Mouse (Mus musculus): ENCODE data around the gene 1700017B05Rik.

The 1700017B05Rik gene

DNA sequence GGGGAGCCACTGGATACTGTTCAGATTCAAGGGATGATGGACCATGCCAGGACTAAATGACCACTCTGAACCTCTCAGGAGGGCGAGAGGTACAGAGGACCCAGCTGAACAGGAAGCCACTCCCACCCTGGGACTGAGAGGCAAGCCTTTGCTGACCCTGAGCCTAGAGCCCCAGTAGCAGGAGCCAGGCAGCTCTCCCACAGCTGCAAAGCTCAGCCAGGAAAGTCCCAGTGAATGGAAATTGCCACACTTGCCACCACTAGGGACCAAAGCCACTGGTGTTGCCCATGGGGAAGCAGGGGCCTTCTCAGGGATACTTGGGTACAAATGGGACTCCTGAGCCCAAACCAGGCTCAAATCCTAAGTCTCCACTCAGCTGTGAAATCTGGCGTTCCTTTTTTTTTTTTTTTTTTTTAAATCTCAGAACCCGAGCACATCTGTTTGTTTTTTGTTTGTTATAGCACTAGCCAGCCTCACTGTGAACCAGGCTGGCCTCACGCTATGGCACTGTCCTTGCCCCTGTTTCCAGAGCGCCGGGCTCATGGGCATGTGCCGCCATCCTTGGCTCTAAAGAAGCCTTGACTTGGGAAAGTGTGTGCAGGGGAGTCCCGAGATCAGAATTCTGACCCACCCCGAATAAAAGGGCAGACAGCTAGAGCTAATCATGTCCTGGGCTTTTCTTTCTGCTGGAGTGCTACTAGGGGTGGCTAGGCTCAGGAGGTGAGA is 9.6 kb upstream of the 1700017B05Rik start:
- DNase-seq: no peak

DNA sequence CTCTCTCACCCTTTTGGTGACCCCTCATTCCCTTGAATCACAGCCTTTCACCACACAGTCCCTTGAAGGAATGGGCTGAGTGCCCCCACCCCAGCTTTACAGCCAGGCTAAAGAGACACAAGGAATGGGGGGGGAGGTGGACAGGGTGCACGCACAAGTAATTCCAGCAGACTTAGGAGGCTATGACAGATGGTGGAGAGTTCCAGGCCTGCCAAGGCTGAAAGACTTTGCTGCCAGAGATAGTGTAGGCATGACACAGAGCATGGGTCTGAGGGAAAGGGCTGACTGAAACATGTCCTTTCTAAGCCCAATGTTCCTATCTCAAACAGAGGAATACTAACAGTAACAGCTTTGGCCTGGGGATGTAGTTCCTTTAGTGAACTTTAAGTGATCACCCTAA is 8.7 kb upstream of the 1700017B05Rik start:
- no peak for DNase-seq

DNA sequence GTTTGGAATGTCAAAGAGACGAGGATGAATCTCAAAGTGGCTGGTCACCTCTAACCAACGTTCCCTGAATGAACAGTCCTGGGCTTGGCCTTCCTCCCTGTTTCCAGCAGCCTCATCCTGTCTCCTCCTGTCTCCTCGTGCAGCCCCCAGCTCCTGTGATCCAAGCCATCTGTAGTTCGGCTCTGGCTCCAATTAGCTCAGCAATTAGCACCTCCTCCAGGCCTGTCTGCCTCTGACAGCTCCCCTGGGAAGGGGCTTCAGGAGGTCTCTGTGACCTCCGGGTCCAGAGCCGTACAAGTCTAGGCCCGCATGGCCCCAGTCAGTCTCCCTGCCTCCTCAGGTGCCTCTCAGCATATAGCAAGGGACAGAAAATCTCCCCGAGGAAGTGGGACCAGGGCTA is 8.0 kb upstream of the 1700017B05Rik start:
- DNase-seq: no peak

DNA sequence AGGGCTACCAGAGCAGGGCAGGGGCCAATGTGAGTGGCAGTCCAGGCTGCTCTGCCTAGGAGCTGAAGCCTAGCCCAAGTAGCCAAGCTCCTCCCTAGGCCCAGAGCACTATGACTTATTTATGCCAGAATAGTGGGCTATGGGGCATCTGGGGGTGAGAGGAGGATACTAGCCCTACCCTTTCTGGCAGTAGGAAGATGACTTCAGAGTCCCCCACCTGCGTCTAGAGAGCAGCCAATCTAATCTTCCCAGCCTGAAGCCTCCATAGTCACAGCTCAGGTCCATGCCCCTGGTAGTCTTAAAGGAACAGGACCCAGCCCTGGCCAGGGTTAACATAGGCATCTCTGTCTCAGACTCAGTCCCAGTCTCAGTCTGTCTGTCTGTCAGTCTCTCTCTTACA is 7.0 kb upstream of the 1700017B05Rik start:
- DNase-seq: no peak

DNA sequence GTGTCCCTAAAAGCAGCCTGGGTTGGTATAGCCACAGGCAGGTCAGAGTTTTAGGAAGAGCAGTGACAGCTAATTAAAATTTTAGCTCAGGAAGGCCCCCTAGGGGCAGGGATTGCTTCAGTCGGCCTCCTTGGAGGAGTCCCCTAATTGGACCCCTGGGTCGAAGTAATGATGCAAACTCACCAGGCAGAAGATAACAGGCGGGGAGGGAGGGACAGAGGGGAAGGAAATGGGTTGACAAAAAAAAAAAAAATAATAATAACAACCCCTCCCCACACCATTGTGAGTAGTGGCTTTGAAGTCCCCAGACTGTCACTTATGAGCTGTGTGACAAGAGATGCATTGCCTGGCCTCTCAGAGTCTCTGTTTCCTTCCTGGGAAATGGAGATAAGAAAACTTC is 6.2 kb upstream of the 1700017B05Rik start:
- no peak for DNase-seq

DNA sequence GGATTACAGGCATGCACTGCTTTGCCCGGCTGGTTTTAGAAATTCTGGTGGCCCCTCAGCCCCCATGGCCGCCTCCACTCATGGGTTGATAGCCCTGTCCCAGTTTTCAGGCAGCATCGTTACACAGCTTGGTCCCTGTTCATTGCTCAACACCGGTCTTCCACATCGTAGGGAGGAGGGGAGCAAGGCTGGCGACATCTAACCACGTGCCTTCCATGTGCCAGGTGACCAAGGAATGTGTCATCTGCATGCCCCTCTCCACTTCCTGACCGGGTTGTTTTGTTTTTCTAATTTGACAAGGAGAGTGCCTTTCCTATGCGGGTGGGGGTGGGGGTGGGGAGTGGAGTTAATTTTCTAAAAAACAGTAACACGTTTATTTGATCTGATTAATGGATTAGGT is 5.7 kb upstream of the 1700017B05Rik start:
- DNase-seq: no peak

DNA sequence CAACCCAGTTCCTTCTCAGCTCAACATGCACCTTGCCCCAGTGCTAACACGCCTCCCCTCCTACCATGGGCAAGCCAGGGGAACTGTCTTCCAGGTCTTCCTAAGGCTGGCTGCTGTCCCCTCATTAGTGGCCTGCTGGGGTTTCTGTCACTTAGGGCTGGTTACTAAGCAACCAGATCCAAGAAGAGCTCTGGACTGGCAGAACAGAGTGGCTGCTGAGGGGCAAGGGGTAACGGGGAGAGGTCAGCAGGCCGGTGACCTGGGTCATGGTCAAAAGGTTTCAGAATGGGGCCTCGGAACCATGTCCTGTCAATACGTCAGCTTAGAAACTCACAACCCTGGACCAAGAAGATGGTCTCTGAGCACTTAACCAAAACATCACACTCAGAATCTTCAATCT is 5.0 kb upstream of the 1700017B05Rik start:
- no peak for DNase-seq

DNA sequence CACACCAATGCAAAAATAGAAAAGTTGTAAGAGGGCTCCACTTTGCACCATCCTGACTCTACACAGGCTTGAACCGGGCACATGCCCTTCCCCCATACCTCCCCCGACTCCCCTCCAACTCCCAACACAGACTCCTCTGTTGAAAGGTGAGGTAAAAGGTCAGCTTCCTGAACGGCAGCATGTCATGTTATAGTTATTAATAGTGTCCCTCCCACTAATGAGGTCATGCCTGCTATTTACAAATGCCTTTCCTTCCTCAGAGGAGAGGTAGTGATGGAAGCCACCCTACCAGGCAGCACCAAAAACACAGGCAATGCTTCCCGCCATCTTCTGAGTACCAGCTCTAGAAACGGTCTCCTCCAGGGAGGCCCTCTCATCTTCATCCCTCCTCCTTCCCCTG is 2.7 kb upstream of the 1700017B05Rik start:
- no peak for DNase-seq

DNA sequence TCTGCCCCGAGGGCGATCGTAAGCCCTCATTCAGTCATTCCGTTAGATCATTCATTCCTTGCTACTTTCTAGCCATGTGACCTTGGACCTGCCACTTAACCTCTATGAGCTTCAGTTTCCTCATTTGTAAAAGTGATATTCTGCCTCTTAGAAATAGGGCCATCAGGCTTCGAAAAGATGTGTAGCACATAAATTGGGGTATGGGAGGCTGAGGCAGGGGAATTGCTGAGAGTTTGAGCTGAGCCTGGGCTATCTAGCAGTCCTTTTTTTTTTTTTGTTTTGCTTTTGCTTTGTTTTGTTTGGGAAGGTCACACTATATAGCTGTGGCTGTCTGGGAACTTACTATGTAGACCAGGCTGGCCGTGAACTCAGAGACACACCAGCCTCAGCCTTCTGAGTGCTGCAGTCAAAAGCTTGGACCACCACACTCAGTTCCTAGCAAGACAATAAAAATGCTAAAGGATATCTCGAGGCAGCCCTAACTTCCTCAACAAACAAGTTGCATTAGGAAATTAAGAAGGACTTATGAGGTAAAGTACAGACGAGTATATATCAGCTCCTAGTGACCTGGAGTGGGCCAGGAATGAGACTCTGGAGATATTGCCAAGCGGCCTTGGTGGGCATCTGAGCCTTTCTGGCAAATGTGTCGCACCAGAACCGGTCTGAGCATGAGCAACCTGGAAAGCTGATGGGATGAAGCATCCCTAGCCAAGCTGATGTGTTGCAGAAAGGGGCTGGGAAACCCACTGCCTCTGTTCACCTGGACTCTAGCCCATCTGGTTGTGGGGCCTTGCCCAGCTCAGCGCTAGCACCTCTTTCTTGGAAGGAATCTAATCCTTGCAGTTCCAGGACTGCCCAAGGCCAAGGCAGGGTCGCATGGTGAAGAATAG is 628 bp upstream of the 1700017B05Rik start:
- DNase-seq: no peak

DNA sequence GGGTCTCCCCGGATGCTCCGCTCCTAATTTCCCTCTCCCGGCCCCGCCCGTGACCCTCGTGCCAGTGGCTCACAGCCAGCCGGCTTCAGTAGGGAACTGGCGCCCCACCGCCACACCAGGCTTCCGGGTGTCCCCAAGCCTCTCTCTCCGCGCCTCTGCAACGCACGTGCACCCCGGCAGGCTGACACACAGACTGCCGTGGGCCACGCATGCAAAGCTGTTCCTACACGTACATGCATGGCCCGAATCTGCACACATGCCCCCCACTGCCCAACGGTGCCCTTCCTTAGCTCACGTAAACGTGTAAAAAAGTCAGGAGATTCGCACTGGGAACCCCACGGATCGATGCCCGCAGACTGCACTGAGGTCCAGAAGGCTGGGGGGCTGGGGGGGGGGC is 898 bp downstream of the 1700017B05Rik start:
- DNase-seq: peak in 1 of 2 experiments; percentile 49

DNA sequence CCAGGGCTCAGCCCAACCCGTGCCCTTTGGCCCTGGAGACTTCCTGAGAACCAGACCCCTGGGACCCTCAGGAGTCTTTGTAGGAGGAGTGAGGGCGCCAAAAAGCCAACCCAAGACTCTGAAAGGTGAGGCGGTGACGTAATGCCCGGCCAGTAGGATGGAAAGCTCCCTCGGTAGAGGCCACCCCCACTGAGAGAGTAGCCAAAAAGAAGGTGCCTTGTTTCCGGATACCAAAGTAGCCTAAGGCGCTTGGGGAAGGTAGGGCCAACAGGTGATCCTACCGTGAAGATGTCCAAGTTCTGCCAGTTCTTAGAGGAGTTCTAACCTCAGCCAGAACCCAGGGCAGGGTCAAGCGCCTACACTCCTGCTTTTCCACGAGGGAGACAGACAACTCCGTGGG is 1.5 kb downstream of the 1700017B05Rik start:
- no peak for DNase-seq

DNA sequence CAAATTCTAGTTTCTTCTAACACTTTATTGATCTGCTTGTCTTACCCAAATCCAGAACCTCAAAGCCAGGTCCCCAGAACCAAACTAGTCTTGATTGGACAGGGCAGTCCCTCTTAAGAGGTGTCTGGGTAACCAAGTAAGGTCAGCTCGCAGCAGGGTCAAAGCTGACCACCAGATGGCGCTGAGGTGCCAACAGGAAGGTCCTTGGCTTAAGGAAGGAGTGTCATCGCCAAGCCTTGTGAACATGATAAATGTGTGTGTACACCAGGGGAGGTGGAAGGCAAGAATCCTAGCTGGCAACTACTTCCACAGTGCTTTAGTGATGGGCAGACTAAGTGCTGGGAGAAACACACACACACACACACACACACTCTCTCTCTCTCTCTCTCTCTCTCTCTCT is 2.7 kb downstream of the 1700017B05Rik start:
- peak; percentile 86 to 96 for DNase-seq

DNA sequence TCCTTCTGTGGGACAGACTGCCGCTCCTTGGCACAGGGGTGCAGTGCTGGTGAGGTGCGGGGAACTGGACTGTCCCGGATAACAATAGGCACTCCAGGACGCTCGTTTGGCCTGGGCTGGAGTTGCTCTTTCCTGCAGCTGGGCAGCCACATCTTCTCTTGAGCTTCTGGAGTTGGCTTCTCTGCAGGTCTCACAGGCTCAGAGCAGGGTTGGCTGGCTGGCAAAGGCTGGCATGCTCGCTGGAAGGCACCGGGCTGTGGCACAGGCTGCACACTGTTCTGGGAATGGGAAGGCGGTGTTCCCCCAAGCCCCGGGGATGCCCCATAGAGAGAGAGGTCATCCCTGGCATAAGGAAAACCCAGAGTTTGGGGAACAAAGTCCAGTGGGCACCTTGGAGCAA is 4.8 kb downstream of the 1700017B05Rik start:
- no peak for DNase-seq

DNA sequence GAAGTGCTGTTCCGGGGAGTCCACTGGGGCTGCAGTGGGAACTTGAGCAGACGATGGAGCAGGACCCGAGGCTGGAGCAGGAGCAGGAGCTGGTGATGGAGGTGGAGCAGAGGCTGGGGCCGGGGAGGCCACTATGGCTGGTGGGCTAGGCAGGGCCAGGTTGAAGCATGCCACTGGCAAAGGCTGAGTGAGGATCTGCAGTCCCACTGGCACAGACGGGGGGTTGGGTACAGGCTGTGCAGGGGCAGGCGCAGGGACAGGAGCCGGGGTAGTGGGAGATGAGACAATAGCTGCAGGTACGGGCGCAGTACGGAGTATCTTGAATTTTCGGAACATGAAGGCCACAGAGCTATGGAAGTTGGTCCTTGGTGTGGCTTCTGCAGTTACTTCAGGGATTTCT is 5.6 kb downstream of the 1700017B05Rik start:
- DNase-seq: no peak

DNA sequence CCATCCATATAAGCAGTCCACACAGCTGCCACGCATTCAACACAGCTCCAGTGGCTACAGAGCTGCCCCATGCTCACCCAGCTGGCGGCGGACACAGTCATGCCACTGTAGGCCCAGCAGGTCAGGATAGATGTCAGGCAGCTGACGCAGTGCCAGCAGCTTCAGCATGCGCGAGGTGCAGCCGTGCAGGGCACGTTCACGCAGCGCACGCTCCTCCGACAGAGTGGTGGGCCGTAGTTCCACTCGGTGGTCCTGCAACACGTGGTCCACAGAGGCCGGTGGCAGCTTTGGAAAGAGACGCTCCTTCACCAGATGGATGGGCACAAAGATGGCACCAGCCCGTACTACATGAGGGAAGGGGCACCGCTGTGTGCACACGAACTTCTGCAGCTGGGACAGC is 6.1 kb downstream of the 1700017B05Rik start:
- DNase-seq: no peak

DNA sequence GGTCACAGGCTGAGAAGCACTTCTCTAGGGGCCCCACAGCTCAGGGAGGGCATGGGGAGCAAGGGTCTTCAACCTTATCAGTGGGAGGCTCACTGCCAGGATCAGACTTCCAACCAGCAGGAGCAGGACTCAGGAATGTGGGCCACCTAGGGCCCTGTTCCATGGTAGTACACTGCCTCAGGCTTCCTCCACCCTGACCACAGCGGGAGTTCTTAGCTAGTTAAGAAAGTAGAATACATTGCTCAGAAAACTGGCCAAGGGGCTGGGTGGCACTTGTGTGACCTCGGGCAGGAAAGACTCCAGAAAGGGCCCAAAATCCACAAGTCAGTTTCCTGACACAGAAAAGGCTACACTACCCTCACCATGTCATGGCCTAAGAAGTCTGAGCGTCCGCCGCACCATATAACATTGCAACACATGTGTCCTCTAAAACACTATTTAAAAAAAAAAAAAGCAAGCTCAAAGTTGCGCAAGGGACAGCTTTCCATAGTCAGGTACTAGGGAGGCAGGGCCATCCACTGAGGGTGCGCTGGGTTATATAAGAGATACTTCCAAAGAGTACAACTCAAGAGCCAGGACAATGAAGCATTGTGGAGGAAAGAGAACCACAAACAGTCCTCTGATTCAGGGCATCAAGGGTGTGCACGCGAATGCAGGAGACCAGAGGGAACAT is 7.5 kb downstream of the 1700017B05Rik start:
- no peak for DNase-seq

DNA sequence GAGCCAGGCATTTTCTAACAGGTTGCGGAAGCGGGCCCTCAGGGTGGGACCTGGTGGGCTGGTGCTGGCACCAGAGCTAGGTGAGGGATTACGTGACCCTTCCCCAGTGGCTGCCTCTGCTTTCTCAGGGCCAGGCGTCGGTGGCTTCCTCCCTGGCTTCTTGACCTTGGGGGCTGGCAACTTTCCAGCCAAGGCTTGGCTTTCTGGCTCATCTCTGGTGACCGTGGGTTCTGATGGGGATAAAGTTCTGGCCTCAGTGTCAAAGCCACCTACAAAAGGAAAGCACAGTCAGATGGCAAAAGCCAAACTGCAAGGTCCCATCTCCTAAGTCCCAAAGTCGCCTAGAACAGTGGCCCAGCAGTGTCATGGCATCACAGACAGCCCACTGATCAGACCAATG is 8.4 kb downstream of the 1700017B05Rik start:
- peak in 1 of 2 experiments; percentile 38 for DNase-seq

DNA sequence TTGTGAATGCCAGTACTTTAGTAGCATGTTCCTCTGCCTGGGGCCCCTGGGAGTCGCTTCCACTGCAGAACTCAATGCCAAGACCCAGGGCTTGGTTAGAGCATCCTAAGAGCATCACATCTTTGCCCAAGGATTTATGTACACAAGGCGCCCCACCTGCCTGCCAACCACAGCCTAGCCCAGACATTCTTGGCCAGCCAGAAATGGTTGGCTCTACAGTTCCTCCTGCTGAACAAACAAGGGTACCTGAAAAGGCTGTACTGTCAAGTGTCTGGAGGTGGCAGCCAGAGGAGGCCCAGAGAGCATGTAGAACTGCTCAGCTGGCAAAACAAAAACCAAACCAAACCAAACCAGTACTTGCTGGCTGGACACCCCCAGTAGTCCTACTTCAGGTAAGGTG is 11.3 kb downstream of the 1700017B05Rik start:
- no peak for DNase-seq

DNA sequence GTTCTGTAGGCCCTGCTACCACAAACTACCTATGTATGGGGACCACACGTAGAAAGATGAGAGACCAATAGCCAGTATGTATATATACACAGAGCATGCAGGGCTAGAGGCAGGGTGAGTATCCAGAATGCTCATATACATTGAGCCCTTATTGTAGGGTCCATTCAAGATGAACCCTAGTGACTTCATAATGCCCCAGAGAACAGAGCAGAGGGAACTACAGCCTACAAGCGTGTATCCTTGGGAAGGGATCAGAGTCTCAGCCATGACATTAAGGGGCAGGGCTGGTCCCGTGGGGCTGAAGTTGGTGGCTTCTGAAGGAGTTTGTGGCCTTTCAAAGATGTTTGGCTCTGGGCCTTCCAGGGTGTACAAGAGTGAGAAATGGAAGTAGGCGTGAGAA is 12.4 kb downstream of the 1700017B05Rik start:
- no peak for DNase-seq

DNA sequence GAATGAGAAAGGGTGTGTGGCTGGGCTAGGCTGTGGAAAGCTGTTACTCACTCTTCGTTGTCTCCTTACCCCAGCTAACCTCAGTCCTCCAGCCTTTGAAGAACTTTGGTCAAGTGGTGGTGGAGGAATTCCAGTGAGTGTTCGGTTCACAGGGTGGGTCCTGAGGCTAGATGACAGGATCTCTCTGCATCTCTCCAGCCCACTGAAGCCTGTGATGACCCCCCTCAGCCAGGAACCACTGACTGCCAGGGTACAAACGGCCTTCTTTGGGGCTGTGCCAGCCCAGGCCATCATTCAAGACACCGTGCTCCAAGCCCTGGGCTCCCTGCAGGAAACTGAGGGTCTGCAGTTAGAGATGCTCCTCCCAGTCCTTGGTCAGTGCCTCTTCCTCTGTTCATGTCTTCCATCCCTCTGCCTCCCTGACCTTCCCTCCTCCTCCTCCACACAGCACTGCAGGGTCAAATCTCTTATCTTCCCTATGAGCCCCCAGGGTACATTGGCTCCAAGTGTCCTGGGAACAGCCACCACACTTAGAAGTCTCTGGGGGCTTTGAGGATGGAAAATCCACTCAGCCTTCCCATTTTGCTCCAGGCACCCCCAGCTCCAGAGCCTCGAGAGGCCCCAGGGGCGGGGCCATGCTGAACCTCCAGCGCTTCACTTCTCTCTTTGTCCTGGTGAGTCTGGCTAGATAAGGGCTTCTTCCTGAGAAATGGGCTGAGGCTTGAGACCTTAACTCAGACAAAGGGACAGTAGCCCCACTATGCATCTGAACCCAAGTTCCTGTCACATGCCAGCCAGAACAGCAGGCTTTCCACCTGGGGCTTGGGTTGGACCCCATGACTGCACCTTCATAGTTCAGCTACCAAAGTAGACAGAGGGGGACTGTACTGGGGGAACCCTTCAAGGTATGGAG is 14.1 kb downstream of the 1700017B05Rik start:
- DNase-seq: peak in 1 of 2 experiments; percentile 37

DNA sequence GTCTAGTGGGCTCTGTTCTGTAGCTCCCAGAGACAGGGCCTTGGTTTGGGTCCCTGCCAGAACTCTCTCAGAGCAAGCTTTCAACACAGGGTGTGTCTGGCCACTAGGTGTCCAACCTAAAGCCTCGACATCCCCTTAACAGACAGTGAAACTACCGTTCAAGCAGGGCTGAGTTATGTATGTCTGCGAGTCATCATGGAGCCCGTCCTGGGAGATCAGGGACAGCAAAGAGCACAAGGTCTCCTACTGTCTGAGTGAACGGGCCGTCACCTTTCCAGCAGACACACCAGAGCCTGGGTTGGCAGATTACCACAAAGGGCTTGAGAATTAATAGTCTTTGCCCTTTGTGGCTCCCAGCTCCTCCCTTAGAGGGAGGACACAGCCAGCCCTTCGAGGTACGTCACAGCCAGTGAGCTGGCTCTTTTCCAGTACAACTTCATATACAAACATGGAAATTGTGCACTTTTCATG is 15.2 kb downstream of the 1700017B05Rik start:
- DNase-seq: peak; percentile 76 to 79

DNA sequence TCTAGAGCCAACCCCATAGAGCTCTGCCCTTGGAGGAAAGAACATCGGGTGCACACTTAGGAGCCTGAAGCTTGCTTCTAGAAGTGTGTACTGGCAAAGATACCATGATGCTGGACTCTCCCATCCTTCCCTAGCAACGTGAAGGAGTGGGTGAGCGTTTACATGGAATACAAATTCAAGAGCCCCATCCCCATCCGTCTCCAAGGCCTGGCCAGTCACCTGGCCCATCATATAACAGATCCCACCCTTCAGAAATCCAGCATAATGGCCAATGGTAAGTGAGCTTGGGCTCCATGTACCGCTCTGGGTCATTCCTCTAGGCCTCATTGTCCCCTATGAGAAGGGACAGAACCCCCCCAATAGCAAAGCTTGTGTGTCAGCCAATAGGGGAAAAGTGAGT is 15.9 kb downstream of the 1700017B05Rik start:
- no peak for DNase-seq
